Mouse (Mus musculus): ENCODE measurements around the gene Gm38100.

Gm38100 gene

DNA sequence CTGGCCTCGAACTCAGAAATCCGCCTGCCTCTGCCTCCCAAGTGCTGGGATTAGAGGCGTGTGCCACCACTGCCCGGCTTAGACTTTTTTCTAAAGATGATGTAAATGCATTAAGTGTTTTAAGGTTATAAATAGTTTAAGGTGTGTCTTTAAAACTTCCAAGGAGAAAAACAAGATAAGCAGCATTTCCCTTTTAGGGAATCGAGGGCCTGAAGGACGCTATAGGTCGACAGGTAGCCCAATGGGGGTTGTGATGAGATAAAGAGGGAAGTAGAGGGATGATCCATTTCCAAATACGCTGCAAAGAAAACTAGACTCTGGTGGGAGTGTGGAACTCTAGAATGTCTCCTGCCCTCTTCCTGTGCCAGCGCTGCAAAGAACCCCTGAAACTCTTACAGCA lies at the start of gene Gm38100:
TSS of gene Gm38100 (plus strand) at position 301 of the 400 bp plus-strand sequence.
- no peak for DNase-seq (ENCODE audit: low read depth)

GRCm38 (mm10) chr1:175870716-175871115 lies 49.4 kb upstream of the Gm38100 start:
- no peak for DNase-seq (ENCODE audit: low read depth)

GRCm38 (mm10) chr1:175872028-175872816 lies 47.9 kb upstream of the Gm38100 start:
- DNase-seq (ENCODE audit: low read depth), result no peak

GRCm38 (mm10) chr1:175880453-175881296 lies 39.5 kb upstream of the Gm38100 start, which contains the start of gene Exo1:
Gene Exo1, plus strand, starts transcription at chr1:175880581.
- DNase-seq (ENCODE audit: low read depth), result peak; percentile 73

DNA sequence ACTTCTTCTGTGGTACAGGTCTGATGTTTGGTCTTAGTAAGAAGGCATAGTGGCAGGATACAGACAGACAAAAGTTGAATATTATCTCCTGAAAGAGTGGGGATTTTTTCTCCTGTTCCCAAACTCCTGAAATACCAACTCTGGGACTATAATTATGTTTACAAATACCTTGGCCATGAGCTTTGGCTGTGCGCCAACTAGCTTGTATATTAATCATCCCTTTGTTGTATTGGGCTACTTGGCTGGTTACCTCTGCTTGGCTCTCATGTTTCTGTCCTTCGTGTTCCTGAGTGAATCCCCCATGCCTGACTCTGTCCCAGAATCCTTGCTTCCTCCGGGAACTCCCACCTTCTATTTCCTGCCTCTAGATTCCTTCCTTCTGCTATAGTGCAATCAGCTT lies 36.7 kb upstream of the Gm38100 start:
- no peak for DNase-seq (ENCODE audit: low read depth)

- no peak for DNase-seq (ENCODE audit: low read depth)
Measured at GRCm38 (mm10) chr1:175893263-175893662, 26.9 kb upstream of the Gm38100 start.

- no peak for DNase-seq (ENCODE audit: low read depth)
Measured at GRCm38 (mm10) chr1:175893726-175894125, 26.4 kb upstream of the Gm38100 start.

- DNase-seq (ENCODE audit: low read depth), result no peak
Measured at GRCm38 (mm10) chr1:175911207-175911606, 8.9 kb upstream of the Gm38100 start.

DNA sequence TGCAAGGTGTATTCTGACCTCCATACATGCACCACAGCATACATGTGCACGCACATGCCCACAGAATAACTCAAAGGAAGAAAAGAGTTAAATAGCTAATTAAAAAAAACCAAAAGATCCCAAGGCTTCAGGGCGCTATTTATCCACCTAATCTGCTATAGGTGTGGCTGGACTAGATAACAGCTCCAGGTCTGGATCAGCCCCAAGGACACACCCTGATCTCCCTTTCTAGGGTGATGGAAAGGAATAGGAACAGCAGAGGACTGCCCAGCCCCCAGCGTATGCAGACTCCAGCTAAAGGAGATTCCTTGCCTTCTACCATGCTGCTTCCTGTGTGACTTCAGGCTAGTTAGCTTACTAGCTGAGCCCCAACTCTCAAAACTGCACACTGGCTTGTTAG lies 8.1 kb upstream of the Gm38100 start:
- DNase-seq (ENCODE audit: low read depth), result no peak

DNA sequence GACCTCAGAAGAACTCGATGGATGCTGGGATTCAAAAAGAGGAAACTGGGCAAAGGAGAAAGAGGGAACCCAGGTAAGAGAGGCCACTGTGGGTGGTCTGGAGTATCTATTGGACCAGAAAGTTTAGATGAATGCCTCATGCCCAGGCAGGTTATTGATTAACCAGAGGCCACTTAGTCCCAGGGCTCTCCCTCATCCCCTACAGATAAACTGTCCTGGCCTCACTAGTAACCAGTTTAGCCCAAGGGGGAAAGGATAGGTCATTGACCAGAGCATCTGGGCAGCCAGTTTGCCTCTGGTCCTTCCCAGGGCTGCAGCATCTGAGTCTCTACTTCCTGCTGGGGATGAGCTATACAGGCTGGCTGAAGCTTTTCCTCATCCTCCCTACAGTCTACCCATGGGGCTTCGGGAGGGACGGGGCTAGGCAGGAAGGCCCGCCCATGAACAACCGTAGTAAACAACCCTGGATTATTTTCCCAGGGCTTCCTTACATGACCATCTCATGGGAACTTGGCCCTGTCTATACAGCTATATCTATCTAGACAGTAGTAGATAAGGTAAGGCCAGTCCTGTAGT lies 6.3 kb upstream of the Gm38100 start:
- no peak for DNase-seq (ENCODE audit: low read depth)

DNA sequence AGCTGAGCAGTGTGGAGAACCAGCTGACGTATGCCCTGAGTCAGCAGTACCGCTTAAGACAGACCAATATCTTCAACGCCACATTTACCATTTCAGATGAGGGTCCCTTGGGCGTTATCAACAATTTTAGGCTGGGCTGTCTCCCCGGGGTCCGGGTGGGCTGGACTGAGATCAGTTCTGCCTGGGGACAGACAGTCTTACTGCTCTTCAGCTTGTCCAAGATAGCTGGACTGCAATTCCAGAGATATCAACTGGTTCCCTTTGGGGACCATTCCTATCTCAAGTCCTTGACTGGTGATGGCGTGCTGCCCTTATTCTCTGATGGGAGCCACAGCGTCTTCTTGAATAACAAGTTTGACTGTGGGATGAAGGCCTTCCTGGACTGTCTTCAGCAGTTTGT lies 962 bp downstream of the Gm38100 start:
- DNase-seq (ENCODE audit: low read depth), result no peak

DNA sequence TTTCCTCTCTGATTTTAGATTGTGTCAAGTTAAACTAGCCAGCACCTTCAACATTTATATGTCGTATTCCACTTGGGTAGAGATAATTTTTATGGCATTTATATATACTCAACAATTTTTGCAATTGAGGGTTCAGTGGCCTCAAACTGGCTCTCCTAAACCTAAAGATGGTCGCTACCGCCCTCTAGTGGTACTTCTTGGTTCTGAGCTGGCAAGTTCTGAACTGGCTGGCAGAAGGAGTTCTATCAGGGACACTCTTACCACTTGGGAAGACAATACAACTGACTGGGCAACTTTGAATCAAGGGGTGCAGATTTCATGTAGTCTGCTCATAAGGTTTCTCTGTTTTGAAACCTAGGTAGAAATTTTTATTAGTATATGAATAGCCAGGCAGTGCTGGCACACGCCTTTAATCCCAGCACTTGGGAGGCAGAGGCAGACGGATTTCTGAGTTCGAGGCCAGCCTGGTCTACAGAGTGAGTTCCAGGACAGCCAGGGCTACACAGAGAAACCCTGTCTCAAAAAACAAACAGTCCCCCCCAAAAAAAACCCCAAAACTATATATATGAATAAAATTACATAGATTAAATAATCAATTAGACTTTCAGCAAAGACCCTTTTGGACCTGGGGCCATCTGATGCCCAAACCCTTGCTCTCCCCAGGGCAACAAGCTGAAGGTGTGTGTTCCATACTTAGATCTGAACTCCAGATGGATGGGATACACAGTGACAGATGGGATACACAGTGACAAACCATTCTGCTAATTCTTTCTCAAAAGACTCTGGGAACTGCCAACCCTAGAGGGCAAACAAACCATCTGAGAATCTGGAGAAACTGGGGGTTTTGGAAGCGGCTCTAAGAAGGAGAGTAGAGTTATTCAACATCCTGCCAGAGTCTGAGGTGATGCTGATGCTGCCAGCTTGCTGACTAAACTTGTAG lies 4.0 kb downstream of the Gm38100 start:
- DNase-seq (ENCODE audit: low read depth), result peak; percentile 53

DNA sequence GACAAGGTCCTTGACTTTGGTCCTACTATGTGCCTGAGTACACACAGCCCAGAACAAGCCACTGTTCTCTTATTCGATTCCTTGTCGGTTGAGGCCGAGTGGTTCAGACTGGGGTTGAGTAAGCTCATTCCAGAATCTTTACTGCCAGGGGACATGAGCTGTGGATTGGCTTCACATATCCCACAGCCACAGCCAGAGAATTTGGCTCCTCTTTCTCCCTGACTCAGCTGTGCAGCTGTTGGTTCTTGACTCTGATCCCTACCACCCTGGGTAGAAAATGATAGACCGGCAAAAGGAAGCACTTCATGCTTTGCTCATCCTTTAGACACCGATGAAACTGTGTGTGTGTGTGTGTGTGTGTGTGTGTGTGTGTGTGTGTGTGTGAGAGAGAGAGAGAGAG lies 11.3 kb downstream of the Gm38100 start:
- DNase-seq (ENCODE audit: low read depth), result no peak

DNA sequence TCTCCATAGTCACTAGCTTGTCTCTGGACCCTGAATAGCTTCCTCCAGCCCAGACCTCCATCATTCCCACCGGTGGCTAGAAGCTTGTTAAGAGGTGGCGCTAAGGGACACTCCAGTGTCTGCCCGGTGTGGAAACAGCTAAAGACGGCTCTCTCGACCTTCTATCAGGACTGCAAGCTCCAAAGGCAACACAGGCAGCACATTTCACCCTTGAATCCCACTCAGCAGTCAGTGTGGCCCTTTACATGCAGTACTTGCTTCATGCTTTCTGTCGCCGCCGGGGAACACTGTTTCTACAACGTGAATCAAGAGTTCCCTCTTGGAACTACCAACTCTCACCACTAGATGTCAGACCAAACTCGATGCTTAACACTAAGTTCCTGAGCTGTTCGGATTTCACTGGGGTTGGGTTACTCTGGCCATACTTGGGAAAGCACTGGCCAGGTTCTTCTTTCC lies 16.2 kb downstream of the Gm38100 start:
- peak; percentile 56 for DNase-seq (ENCODE audit: low read depth)

GRCm38 (mm10) chr1:175938731-175939130 lies 18.6 kb downstream of the Gm38100 start:
- no peak for DNase-seq (ENCODE audit: low read depth)

- no peak for DNase-seq (ENCODE audit: low read depth)
Measured at GRCm38 (mm10) chr1:175943168-175943567, 23.0 kb downstream of the Gm38100 start.

GRCm38 (mm10) chr1:175946718-175947315 lies 26.7 kb downstream of the Gm38100 start:
- no peak for DNase-seq (ENCODE audit: low read depth)

DNA sequence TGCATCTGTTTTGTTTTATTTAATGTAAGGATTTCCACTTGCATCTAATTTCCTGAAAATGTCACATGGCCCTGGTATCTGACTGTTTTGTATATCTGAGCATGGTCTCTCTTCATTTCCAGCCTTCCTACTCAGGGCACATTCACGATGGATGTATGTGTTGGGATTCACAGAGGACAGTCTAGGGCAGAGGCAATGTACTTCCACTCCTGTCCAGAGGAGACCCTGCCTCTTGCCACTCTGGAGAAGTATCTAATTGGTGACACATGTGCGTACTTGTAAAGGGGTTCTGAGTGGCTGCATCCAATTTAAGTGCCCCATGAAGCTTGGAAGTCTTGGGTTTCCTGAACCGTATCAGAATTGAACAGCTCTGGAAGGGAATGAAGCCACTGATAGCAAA lies 30.3 kb downstream of the Gm38100 start:
- DNase-seq (ENCODE audit: low read depth), result no peak

DNA sequence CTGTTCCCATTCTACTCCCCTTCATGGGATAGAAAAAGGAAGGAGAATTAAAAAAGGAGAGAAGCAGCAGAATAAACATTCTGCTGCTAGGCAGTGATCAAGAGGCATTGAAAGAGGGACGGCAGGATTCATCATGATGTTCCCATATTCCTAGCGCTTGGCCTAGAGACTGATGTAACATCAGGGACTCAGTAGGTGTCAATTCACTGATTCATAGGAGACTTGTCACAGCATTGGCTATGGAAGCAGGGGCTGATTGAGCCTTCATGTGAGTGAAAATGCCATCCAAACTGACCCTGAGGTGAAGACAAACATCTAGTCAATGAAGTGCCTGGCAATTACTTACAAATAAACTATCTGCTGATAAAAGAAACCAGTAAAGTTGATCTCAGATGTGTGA lies 30.7 kb downstream of the Gm38100 start:
- DNase-seq (ENCODE audit: low read depth), result no peak

- no peak for DNase-seq (ENCODE audit: low read depth)
Measured at GRCm38 (mm10) chr1:175961786-175962185, 41.7 kb downstream of the Gm38100 start.

Measured in c-Kit-positive CD71-negative TER-119-negative erythroid progenitor cells, embryonic 14.5 days (primary cell).